Mouse (Mus musculus): ENCODE data around the gene Zfp458. TPM values are rescaled to one million over a fixed set of nuclear protein-coding genes. Genes with fewer than 3 reads are reported as not detected.
"Not testable (repeated sequence)": the region's sequence is repeated elsewhere in the genome, so short reads cannot be mapped to it uniquely, and the experiment has no call there.

The Zfp458 gene
- 1.1 and 1.3 TPM in 2 replicates for polyA plus RNA-seq (2015; fragmentation: Nextera tagmentation; extraction: Ambion mirVana)

- H3K27ac ChIP-seq: no peak within 1 kb of the TSS
- H3K4me2 ChIP-seq: peak within 1 kb of the TSS; percentile 10; the same call in 1 of the 2 replicates
- no peaks in the 10 kb centered on the region for H3K36me3 ChIP-seq
- no peaks in the 10 kb centered on the region for H3K4me1 ChIP-seq (replicated peaks)
- H3K4me3 ChIP-seq: no peak within 1 kb of the TSS
- no peaks in the 10 kb centered on the region for H3K9me3 ChIP-seq (replicated peaks)
- H3K9ac ChIP-seq: no peak within 1 kb of the TSS
- H3K27me3 ChIP-seq: no peaks in the 10 kb centered on the region
- WGBS: 35% methylated on average over 7 of the region's 7 CpGs
- no peak for ATAC-seq (replicated peaks; ENCODE audit: insufficient number of reproducible peaks, insufficient read depth, low FRiP score, low read depth)
These were observed at the start of gene Zfp458 for GRCm38 (mm10) chr13:67278314-67278713. Gene Zfp458, minus strand, starts transcription at chr13:67278466.

- peak; percentile 48; the same call in 1 of the 2 replicates for ATAC-seq (replicated peaks; ENCODE audit: insufficient number of reproducible peaks, insufficient read depth, low FRiP score, low read depth)
- WGBS: 26% methylated on average over 5 of the region's 5 CpGs
- Histone ChIP-seq H3K27ac (peak overlapping the region; percentile 77; the same call in 1 of the 2 replicates), H3K9ac (peak overlapping the region; percentile 89), H3K4me2 (peak overlapping the region; percentile 79), H3K4me3 (peak overlapping the region; percentile 88), H3K36me3 (no peaks in the 10 kb centered on the region), H3K9me3 (replicated peaks) (no peaks in the 10 kb centered on the region; the same call in 1 of the 2 replicates), H3K4me1 (replicated peaks) (peaks cover 7% of the 10 kb centered on the region; the same call in 1 of the 2 replicates), H3K27me3 (no peaks in the 10 kb centered on the region)
These were observed 28.5 kb upstream of the Zfp458 start for GRCm38 (mm10) chr13:67306718-67307117.

- Histone ChIP-seq H3K27ac (peak within 1 kb of the TSS; percentile 77), H3K4me3 (peak within 1 kb of the TSS; percentile 88), H3K9ac (peak within 1 kb of the TSS; percentile 89), H3K9me3 (replicated peaks) (no peaks in the 10 kb centered on the region; the same call in 1 of the 2 replicates), H3K36me3 (no peaks in the 10 kb centered on the region), H3K4me1 (replicated peaks) (peaks cover 7% of the 10 kb centered on the region; the same call in 1 of the 2 replicates), H3K27me3 (no peaks in the 10 kb centered on the region), H3K4me2 (peak within 1 kb of the TSS; percentile 79)
- peak; percentile 95 for ATAC-seq (replicated peaks; ENCODE audit: insufficient number of reproducible peaks, insufficient read depth, low FRiP score, low read depth)
- 12% methylated on average over 16 of the region's 16 CpGs for WGBS
These were observed 27.8 kb upstream of the Zfp458 start, which contains the start of gene Zfp457 for GRCm38 (mm10) chr13:67305822-67306672. Gene Zfp457, minus strand, starts transcription at chr13:67306485.

- peak overlapping the region; percentile 84 for H3K4me2 ChIP-seq
- not testable (repeated sequence) for ATAC-seq (replicated peaks; ENCODE audit: insufficient number of reproducible peaks, insufficient read depth, low FRiP score, low read depth); H3K27me3 ChIP-seq; H3K4me1 ChIP-seq (replicated peaks); H3K9me3 ChIP-seq (replicated peaks); H3K36me3 ChIP-seq
- peak overlapping the region; percentile 79 for H3K4me3 ChIP-seq
- H3K27ac ChIP-seq: peak overlapping the region; percentile 63; the same call in 1 of the 2 replicates
- 40% methylated on average over 8 of the region's 9 CpGs for WGBS
- H3K9ac ChIP-seq: peak overlapping the region; percentile 69
These were observed 8.7 kb downstream of the Zfp458 start for GRCm38 (mm10) chr13:67269383-67270065.

- Histone ChIP-seq H3K4me1 (replicated peaks) (0 out of 2 replicates have a peak, but pooled peaks cover 3% of the 10 kb centered on the region), H3K36me3 (0 out of 2 replicates have a peak, but pooled peaks cover 2% of the 10 kb centered on the region), H3K9ac (peak overlapping the region; percentile 69), H3K9me3 (replicated peaks) (no peaks in the 10 kb centered on the region), H3K4me3 (peak overlapping the region; percentile 79), H3K27me3 (no peaks in the 10 kb centered on the region), H3K4me2 (peak overlapping the region; percentile 84), H3K27ac (peak overlapping the region; percentile 63)
- WGBS: 8% methylated on average over 18 of the region's 18 CpGs
- peak; percentile 95 for ATAC-seq (replicated peaks; ENCODE audit: insufficient number of reproducible peaks, insufficient read depth, low FRiP score, low read depth)
These were observed 9.5 kb downstream of the Zfp458 start for GRCm38 (mm10) chr13:67268568-67269369.

GRCm38 (mm10) chr13:67214015-67214607 lies 64.2 kb downstream of the Zfp458 start:
- ATAC-seq (replicated peaks; ENCODE audit: insufficient number of reproducible peaks, insufficient read depth, low FRiP score, low read depth): no peak
- no peaks in the 10 kb centered on the region for H3K4me1 ChIP-seq (replicated peaks)
- WGBS: 55% methylated on average over 4 of the region's 4 CpGs

More at GRCm38 (mm10) chr13:67214015-67214607, 64.2 kb downstream of the Zfp458 start:
- no peaks in the 10 kb centered on the region for H3K36me3 ChIP-seq
- no peak overlapping the region for H3K4me3 ChIP-seq
- H3K27me3 ChIP-seq: no peaks in the 10 kb centered on the region
- no peak overlapping the region for H3K27ac ChIP-seq
- no peaks in the 10 kb centered on the region for H3K9me3 ChIP-seq (replicated peaks)
- H3K9ac ChIP-seq: no peak overlapping the region
- H3K4me2 ChIP-seq: no peak overlapping the region

Other genes with a start within 250 kb of the Zfp458 start
- gene Zfp712, start 217.3 kb downstream of the Zfp458 start, polyA plus RNA-seq (2015; fragmentation: Nextera tagmentation; extraction: Ambion mirVana): 2.2 and 2.4 TPM in 2 replicates
- 3.2 and 3.3 TPM in 2 replicates for gene Zfp708, start 180.5 kb downstream of the Zfp458 start, polyA plus RNA-seq (2015; fragmentation: Nextera tagmentation; extraction: Ambion mirVana)
- 1.5 and 1.8 TPM in 2 replicates for gene Gm28557, start 169.9 kb downstream of the Zfp458 start, polyA plus RNA-seq (2015; fragmentation: Nextera tagmentation; extraction: Ambion mirVana)
- gene Rslcan18, start 162.2 kb downstream of the Zfp458 start, polyA plus RNA-seq (2015; fragmentation: Nextera tagmentation; extraction: Ambion mirVana): 0.38 TPM in 2 replicates
- gene Zfp759, start 156.8 kb downstream of the Zfp458 start, polyA plus RNA-seq (2015; fragmentation: Nextera tagmentation; extraction: Ambion mirVana): 1.5 and 1.6 TPM in 2 replicates
- gene Rsl1, start 105.3 kb downstream of the Zfp458 start, polyA plus RNA-seq (2015; fragmentation: Nextera tagmentation; extraction: Ambion mirVana): 5.9 and 6.2 TPM in 2 replicates
- 1.1 and 1.3 TPM in 2 replicates for gene Zfp455, start 84.0 kb downstream of the Zfp458 start, polyA plus RNA-seq (2015; fragmentation: Nextera tagmentation; extraction: Ambion mirVana)
- 0.83 and 1.0 TPM in 2 replicates for gene Zfp457, start 28.0 kb upstream of the Zfp458 start, polyA plus RNA-seq (2015; fragmentation: Nextera tagmentation; extraction: Ambion mirVana)
- 1.4 and 1.5 TPM in 2 replicates for gene Zfp595, start 54.1 kb upstream of the Zfp458 start, polyA plus RNA-seq (2015; fragmentation: Nextera tagmentation; extraction: Ambion mirVana)
- not detected in 2 replicates for gene Gm28044, start 82.1 kb upstream of the Zfp458 start, polyA plus RNA-seq (2015; fragmentation: Nextera tagmentation; extraction: Ambion mirVana)
- gene Zfp953, start 82.1 kb upstream of the Zfp458 start, polyA plus RNA-seq (2015; fragmentation: Nextera tagmentation; extraction: Ambion mirVana): 0.67 and 0.72 TPM in 2 replicates
- 0.35 and 1.1 TPM in 2 replicates for gene Gm28041, start 97.3 kb upstream of the Zfp458 start, polyA plus RNA-seq (2015; fragmentation: Nextera tagmentation; extraction: Ambion mirVana)
- gene Zfp456, start 97.3 kb upstream of the Zfp458 start, polyA plus RNA-seq (2015; fragmentation: Nextera tagmentation; extraction: Ambion mirVana): 0.94 and 1.2 TPM in 2 replicates
- 2.6 and 4.6 TPM in 2 replicates for gene Zfp429, start 121.4 kb upstream of the Zfp458 start, polyA plus RNA-seq (2015; fragmentation: Nextera tagmentation; extraction: Ambion mirVana)
- 0.30 and 0.62 TPM in 2 replicates for gene Zfp459, start 143.0 kb upstream of the Zfp458 start, polyA plus RNA-seq (2015; fragmentation: Nextera tagmentation; extraction: Ambion mirVana)
- 5.8 and 5.9 TPM in 2 replicates for gene Zfp874a, start 173.2 kb upstream of the Zfp458 start, polyA plus RNA-seq (2015; fragmentation: Nextera tagmentation; extraction: Ambion mirVana)
- 1.8 and 3.0 TPM in 2 replicates for gene Zfp874b, start 205.8 kb upstream of the Zfp458 start, polyA plus RNA-seq (2015; fragmentation: Nextera tagmentation; extraction: Ambion mirVana)
- gene Zfp58, start 222.1 kb upstream of the Zfp458 start, polyA plus RNA-seq (2015; fragmentation: Nextera tagmentation; extraction: Ambion mirVana): 7.8 and 8.0 TPM in 2 replicates
- gene Gm26965, start 247.7 kb upstream of the Zfp458 start, polyA plus RNA-seq (2015; fragmentation: Nextera tagmentation; extraction: Ambion mirVana): not detected in 2 replicates
- gene Zfp87, start 247.7 kb upstream of the Zfp458 start, polyA plus RNA-seq (2015; fragmentation: Nextera tagmentation; extraction: Ambion mirVana): 17.7 and 18.2 TPM in 2 replicates

Data from heart, embryonic 15.5 days (tissue).